Mouse (Mus musculus): ENCODE results near the gene Ap1ar. TPM values are rescaled to one million over a fixed set of nuclear protein-coding genes. Genes with fewer than 3 reads are reported as not detected.

Ap1ar gene
- 10 to 100 TPM; 15.5 to 18.7 TPM for total RNA-seq (2021)
- long read RNA-seq, experiment 1, transcript Ap1ar-201 (10 exons, 2,662 nt): major isoform, 10 of 13 reads
- long read RNA-seq, experiment 1, partial matches to known transcripts: 0 of 13 reads
- long read RNA-seq, experiment 1, other reads (novel, unspliced or antisense): 0 of 13 reads
- long read RNA-seq, experiment 2, transcript Ap1ar-201 (10 exons, 2,662 nt): major isoform, 8 of 14 reads
- long read RNA-seq, experiment 2, partial matches to known transcripts: 1 of 14 reads
- long read RNA-seq, experiment 2, other reads (novel, unspliced or antisense): 1 of 14 reads

DNA sequence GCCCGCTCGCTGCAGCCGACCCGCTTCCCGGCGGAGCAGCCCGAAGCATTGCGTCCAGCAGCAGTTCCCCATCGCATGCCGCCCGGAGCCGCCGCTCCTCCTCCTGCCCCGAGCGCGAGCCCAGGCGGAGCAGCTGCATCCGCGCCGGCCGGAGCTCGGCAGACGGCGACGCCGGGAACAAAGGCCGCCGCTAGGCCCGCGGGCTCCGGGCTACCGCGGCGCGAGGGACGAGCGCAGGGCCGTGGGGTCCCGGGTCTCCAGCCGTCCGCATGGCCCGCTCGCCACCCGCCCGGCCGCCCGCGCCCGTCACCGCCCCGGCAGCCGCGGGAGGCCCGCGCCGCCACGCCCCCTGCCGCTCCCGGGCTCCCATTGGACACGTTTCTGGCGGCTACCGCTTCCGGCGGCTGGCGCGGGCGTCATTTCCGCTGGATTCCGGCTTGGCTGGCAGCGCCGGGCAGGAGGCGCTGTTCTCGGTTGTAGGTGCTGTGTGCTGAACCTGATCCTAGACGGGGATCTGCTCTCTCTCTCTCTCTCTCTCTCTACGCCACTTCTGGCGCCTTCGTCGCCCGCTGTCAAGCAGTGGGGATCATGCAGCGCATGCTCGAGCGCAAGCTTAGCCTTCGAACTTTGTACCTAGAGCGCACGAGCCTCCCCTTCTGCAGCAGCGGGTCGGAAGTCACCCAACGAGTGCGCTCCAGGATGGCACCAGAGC, at the start of gene Ap1ar:
Gene Ap1ar (minus strand): TSS at position 370 of the 712 bp plus-strand sequence.
- DNase-seq: peak; percentile 96

DNA sequence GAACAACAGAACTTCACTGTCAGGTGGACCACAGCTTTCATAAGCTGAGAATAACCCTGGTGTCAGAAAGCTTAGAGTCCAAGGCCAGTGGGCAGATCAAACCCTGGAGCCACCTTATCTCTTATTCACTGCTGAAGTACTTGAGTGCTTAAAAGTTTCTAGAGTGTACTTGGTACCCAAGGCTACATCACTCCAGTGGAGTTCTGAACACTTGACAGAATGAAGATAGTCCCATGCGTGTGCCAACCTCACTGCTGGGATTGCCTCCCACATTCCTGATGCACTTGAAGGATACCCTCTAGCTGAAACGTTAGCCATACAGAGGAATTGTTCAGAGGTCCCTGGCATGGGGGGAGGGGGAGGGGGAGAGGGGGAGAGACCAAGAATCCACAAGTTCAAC, 44.4 kb upstream of the Ap1ar start:
- no peak for DNase-seq

DNA sequence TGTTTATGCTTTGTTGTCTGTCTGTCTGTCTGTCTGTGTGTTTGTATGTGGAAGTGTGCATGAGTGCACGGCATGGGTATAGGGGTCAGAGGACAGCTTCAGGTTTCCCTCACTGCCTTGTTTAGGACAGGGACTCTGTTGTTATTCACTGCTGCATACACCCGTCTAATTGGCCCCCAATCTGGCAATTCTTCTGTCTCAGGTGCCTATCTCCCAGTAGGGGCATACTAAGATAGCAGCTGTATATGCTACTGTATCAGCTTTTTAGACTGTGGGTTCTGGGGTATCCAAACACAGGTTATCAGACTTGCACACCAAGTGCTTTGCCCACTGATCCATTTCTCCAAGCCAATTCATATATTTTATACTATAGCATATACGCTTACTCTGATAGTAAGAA, 42.6 kb upstream of the Ap1ar start:
- DNase-seq: no peak

DNA sequence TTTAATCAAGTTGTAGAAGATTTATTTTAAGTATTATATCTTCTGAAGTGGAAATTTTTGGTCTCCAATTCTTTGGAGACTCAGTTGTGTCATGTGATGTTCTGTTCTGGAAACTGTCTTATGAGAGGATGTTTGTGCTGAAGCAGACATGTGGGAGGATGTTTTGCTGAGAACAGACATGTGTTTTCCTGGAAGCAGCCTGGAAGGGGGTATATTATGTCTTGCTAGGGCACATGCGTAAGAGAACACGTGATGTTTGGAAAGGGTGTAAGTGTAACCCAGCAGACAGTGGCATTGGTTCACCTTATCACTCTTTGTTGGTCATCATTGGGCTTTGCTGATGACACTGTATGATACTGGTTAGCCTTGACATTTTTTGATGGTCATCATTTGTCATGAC, 38.2 kb upstream of the Ap1ar start:
- DNase-seq: no peak

DNA sequence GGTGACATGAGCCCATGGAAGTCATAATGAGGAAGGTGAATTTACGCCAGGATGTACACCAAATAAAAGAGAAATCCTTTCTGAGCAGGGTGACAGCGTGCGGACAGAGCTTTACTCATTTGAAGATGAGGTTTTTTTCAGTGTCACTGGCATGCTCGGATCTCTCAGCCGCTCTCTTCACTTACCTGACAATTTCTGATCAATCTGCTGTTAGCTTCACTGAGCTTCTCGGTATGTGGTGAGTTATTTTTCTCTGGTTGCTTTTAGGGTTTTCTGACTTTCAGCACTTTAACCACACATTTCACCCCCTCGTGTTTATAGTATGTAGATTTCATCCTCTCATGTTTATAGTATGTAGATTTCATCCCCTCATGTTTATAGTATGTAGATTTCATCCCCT, 37.7 kb upstream of the Ap1ar start:
- DNase-seq: no peak

DNA sequence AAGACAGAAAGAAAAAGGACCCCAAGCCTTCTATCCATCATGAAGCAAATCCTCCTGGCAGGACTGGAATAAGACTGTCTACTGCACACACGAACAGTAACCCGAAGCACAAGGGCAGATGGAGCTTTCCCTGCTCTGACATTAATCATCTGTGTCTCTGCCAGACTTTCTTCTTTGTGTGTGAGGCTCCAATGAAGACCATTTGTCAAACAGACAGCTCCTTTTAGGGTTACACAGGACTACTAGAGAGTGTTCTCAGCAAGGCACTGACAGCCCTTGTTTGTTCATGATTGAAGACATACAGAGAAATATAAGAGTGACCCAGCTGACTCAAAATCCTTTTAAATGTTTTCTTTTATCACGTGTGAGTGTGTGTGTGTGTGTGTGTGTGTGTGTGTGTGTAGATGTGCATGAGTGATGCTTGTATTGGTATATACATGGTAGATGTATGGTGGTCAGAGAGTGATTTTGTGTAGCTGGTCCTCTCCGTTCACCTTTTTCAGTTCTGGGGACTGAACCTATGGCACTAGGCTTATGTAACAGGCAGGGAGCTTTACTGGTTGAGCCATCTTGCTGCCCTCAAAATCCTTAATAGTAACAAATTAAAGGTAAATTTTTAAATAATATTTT, 37.0 kb upstream of the Ap1ar start:
- DNase-seq: no peak

DNA sequence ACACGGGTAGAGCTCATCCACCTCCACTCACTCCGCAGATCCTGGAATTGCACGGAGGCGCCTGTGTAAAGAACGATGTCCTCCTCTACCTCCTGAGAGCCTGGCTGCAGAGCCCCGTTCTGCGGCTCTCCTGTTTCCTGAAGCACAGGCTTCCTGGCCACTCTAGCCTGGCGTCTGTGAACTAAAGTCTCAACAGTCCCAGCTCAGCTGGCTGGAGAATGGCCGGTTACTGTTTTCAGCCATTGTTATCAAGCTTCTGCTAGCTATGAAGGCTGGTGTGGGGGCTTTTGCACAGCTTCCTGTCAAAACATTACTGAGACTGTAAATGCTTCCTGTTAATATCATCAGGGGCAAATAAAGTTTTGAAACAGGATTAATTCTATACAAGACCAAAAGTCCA, 34.3 kb upstream of the Ap1ar start:
- DNase-seq: no peak

DNA sequence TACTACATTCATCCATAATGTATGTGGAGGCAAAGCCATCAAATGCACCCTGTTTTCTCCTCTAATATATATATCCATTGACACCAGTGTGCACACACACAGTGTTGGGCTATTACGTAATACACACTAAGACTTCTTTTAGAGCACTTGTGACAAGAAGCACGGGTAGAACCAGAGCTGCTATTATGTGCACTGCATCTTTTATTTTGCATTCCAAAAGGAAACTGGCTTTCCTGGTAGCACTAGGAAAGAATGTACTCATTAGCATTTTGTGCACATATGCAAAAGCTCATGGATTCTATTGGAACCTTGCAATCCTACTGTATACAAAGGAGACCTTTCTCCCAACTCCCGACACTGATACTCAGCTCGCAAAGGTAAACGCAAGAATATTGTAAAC, 31.6 kb upstream of the Ap1ar start:
- no peak for DNase-seq

DNA sequence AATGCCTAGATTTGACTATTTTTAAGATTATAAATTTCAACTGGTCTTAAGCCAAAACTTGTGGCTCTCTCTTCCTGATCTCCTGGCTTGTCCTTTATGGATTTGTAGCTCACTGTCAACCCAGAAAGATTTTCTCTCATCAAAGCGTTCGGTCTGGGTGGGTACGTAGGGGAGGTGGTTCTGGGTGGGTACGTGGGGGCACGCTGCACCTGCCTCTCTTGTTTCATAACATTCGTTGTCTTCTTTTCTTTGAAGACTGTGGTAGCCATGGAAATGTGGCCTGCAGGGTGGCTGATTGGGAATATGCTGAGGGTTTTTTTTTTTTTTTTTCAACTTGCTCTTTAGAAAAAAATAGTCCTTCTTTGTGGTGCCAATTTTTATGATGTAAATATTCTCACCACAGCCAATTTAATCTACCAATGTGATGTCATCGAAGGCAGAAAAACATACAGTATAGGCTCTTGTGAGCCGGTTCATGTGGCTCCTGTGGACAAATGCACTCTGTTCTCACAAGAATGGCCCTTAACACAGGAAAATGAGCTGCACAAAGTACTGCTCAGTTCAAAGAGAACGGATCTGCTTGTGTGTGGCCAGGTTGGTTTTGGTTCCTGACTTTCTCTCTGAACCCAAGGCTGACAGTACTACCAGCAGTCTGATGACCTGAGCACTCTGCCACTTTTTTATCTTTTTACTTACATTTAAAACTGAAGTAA, 30.9 kb upstream of the Ap1ar start:
- no peak for DNase-seq

DNA sequence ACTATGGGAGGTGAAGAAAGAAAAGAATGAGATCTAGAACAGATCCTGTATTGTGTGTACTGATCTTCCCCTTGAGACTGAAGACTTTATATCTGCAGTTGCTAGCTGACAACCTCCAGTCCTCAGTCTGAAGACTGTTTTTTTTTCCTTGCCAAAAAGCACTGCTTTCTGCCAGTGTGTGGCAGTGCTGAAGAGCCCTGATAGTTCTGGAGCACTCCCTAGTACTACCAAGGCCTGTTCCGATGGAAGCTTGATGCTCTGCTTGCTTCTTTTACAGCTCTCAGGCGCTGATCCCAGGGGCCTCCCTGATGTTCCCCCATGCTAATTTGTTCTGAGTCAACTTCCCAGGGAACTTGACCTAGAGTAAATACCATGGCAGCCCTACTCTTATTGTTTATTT, 26.9 kb upstream of the Ap1ar start:
- no peak for DNase-seq

DNA sequence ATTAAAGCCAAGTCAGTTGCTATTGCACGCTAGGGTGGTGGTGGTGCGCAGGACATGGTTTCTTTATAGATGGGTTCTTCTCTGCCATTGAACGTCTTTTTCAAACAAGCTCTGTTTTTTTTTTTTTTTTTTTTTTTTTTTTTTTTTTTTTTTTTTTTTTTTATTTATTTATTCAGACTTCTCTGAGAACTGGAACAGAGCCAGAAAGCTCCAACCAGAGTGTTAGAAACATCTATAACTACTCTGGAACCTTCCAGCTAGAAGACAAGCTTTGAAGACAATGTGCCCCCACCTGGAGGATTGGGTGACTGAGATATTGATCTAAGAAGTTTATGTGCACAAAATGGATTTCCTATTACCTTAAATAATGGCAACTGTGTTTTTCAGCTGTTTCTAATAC, 26.2 kb upstream of the Ap1ar start:
- DNase-seq: no peak

DNA sequence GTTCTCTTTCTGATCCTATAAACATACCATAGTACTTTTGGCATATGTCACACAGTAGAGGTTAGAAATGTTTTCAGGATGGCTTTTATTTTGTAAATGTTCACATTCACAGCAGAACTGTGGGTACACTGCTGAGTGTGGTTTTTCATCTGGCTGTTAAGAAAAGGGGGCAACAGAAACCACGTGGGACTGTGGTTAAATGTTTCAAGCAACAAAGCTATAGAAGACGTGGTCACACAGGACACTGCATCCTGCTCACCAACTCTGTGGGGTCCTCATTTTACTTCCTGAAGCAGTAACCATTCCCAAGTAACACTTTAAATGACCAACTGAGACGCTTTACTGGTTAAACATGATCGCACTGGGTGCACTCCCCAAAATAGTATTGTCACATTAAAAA, 25.2 kb upstream of the Ap1ar start:
- no peak for DNase-seq

DNA sequence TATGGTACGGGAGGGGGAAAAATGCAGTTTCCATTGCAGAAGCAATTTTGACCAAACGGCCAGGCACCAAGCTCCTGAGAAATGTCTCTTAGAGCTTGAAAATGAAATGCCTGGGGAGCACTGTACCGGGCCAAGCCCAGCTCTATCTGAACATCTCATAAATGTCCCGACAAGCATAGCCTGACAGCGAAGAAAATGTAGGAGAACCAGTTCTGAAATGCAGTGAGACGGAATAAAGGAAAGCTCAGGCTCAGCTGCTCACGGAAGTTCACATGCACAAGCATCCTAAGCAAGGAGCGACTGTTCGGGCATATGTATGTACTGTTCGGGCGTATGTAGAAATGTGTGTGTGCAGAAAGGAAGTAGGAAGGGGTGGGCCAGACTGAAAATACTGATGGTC, 24.0 kb upstream of the Ap1ar start:
- no peak for DNase-seq

DNA sequence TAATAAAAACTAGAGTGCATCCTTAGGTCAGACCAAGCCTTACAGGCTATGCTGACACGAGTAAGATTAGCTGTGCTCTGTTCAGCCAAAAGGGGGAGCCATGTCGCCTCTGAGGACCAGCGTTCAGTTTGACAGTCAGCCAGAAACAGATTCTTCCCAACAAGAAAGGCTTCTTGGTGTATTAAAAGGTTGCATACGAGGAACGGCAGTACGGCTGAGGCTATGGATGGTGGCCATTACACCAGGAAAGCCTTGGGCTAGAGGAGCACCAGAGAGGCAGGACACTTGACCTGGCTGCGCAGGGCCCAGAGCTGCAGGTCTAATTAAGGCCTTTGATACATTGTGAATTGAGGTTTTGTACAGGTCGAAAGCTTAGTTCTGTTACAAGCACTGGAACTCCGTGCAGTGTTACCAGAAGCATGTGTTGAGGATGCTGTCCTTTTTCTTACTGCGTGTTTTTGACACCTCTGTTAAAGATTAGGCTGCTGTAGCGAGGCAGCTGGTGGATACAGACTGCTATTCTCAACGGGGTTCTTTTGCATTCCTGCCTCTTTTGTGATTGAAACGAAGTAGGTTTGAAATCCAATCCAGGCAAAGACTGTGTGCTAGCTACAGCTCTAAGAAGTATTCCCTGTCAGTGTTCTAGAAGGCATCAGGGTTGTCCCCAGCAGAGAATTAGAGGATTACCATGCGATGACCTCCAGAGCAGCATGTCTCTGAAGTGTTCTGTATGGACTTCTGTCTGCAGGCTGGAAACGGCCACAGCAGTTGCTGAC, 16.3 kb upstream of the Ap1ar start:
- DNase-seq: peak; percentile 69

DNA sequence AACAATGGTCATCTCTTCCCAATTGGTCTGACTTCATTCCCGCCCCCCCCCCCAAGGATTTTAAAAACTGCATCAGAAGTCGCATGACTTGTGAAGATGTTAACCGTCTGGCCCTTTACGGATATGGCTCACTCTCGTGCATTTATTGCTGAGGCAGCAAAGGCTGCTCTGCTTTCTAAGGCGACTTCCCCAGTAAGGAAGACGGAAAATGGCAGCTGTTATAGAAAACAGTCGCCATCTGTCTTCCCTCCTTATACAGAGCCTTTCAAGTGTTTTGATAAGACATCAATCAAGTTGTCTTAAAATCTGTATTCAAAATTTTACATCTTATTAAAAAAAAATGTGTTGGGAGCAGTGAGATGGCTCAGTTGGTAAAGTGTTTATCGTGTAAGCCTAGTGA, 15.4 kb upstream of the Ap1ar start:
- no peak for DNase-seq

DNA sequence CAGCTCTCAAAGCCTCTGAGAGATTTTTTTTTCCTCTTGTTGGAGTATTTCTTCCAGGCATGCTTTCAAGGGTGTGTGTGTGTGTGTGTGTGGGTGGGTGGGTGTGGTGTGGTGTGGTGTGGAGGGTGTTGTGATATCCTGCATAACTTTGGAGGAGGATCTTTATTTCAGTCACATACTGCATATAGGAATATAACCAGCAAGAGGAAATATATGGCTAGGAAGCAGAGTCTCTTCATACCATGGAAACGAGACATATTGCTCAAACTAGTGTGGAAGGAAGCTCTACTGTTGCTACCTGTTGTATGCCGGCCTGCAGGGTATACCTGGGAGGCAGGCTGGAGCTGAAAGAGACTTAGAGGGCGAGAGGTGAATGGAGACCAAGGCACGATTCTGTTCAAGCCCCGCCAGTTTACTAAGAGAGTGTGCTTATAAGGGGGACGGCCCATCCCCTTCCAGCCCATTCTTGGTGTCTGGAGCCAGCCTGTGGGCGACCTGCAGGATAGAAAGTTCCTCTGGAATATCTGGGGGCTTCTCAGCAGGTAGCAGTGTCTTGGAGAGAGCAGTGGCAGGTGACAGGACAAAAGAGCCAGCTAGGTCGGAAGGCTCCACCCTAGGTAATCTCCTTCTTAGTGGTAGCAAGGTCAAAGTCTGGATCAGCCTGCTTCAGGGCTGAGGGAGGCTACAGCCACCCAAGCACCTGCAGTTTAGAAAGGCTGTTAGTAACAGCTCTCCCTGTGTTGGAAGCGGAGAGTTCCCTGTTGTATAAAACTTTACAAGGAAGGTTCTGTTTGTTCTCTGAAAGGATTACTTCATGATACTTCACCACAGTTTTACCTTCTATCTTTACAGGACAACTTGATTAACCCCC, 13.7 kb upstream of the Ap1ar start:
- no peak for DNase-seq

DNA sequence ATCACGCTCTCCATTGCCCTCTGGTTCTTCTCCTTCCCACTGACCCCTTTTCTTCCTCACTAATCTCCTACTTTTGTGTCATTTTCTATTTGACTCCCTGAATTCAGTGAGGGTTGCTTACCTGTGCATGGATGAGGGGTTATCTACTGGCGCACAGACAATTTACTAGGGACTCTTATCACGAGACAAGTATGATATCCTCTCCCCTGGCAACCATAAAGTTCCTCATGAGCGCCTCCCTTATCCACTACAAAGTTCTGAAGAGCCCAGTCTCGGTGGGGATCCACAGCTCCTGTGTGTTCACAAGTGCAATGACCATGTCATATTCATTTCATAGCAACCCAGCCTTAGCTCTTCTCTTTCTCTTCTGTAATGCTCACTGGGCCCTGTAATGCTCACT, 12.6 kb upstream of the Ap1ar start:
- no peak for DNase-seq

DNA sequence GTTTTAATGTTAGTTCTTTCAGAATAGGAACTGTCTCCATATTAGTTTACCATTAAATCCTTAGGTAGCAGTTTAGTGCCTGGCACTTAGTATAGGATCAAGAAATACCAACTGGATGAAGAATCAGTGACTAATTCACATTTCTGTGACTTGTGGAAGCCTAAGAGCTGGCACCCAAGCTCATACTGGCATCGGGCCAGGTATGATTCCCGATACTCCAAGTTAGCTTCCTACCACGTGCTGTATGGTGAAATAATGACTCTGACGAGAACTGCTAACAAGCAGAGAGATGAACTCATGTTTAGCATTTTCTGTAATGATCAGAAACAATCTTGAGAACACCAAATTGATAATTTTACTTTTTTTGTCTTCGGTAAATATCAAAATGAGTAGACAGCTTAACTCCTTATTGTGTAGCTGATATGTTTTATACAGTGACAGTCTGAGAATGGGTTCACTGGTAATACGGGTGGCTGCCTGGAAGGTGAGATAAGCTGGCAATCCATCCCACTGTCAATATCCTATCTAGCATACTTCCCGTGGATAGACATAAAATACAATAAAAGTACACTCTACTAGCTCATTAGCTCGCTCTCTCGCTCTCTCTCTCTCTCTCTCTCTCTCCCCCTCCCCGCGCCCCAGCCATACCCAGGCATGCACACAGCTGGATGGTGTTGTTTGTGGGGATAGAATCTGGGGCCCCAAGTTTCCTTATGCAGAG, 10.9 kb upstream of the Ap1ar start:
- DNase-seq: no peak

DNA sequence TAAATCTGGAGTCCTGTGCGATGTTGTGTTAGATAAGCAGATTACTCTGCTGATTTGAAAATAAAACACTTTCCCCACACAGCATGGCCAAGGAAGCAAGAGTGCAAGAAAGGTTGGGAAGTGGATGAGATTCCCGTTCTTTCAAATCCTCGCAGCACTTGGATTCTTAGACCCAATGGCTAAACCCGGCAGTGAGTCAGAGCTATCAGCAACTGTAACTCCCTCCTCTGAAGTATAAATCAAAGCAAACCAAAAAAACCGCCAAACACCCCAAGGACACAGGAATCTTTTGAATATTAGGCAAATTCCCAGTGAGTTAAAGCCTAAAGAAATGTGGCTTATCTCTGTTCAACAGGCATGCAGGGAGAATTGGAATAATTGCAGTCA, 6.6 kb upstream of the Ap1ar start:
- DNase-seq: no peak

DNA sequence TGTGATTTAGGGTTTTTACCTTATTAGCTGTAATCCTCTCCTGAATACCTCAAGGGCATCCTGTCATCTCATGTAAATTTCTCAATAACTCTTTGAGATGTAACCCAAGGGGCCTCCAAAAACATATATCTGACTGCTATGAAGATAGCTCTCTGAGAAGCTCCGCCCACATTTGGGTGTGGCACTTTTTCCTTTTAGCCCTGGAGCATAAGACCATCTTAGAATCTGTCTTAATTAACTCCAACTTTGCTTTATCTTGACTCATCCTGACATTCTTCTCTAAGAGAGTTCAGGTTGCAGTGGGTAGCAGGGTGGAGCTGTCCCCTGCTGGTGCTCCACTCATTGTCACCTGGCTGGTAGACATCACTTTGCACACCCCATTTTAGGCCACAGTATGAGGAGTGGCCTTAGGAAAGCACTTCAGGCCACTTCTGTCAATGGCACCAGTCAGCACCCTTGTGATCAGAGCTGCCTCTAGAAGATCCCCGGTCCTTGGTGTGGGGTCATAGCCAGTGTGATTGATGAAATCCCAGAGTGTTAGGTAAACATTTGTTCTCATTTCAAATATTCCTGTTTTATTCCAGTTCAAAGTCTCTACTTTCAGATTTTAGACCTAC, 6.1 kb upstream of the Ap1ar start:
- DNase-seq: no peak

Measured in gastrocnemius, postnatal 10 days (tissue).